Mouse (Mus musculus) forebrain, postnatal 0 days (tissue): Measurements from ENCODE around the gene Olfr1054. TPM values are rescaled to one million over a fixed set of nuclear protein-coding genes. Genes with fewer than 3 reads are reported as not detected.

Source experiments
- ATAC-seq: fragments of 200-750 bp; cut with Nextera tagmentation; 2 replicates; pipeline ENCODE4 v1.8.0; 2017; ENCODE audit warnings: mild to moderate bottlenecking, moderate library complexity
- DNase-seq: peaks from one replicate; pipeline ENCODE4 v3.0.0-alpha.2; 2015
- H3K27ac ChIP-seq: fragments of 300-500 bp; sonication (generic); 2 replicates; pipeline ENCODE4 v1.5.1; 2014; ENCODE audit warnings: low read depth, mild to moderate bottlenecking, antibody characterized with exemption, low read length, moderate library complexity, mixed read lengths
- H3K27me3 ChIP-seq: fragments of 300-500 bp; sonication (generic); 2 replicates; pipeline ENCODE4 v1.6.1; 2014; ENCODE audit warnings: mild to moderate bottlenecking, low read length, mixed read lengths; ENCODE audit not compliant: insufficient read depth
- H3K36me3 ChIP-seq: fragments of 300-500 bp; sonication (generic); 2 replicates; pipeline ENCODE4 v1.6.1; 2014; ENCODE audit warnings: mild to moderate bottlenecking, moderate library complexity; ENCODE audit not compliant: insufficient read depth
- H3K4me1 ChIP-seq: fragments of 300-500 bp; sonication (generic); 2 replicates; pipeline ENCODE4 v1.6.1; 2014; ENCODE audit warnings: antibody characterized with exemption; ENCODE audit not compliant: insufficient read depth
- H3K4me2 ChIP-seq: fragments of 300-500 bp; sonication (generic); 2 replicates; pipeline ENCODE4 v1.6.1; 2014; ENCODE audit warnings: low read depth, mild to moderate bottlenecking, moderate library complexity
- H3K4me3 ChIP-seq: fragments of 300-500 bp; sonication (generic); 2 replicates; pipeline ENCODE4 v1.5.1; 2014; ENCODE audit warnings: low read depth, low read length, mixed read lengths
- H3K9ac ChIP-seq: fragments of 300-500 bp; sonication (generic); 2 replicates; pipeline ENCODE4 v1.6.1; 2014; ENCODE audit warnings: mild to moderate bottlenecking
- H3K9me3 ChIP-seq: fragments of 300-500 bp; sonication (generic); 2 replicates; pipeline ENCODE4 v1.6.1; 2016; ENCODE audit warnings: low read length
- CTCF ChIP-seq: sonication (generic); IDR thresholded peaks from 2 replicates; pipeline ENCODE4 v1.5.1; 2016; ENCODE audit warnings: antibody characterized with exemption, control low read depth, low read depth
- polyA plus RNA-seq: library from polyadenylated mRNA; unstranded; fragments of >200 nt; fragmentation: Nextera tagmentation; extraction: Ambion mirVana; gene quantifications from 2 replicates; pipeline ENCODE4 v1.2.1, GENCODE M21; 2015
- total RNA-seq: library from RNA; depleted of rRNA; stranded (reverse); fragments of >200 nt; gene quantifications from 2 replicates; pipeline ENCODE4 v1.2.3, GENCODE M21; 2014; rRNA removed

Gene Olfr1054
- total and polyA plus RNA-seq, 2 experiments from 2014 or later, result not detected

GRCm38 (mm10) chr2:86292155-86292554 is 43.1 kb downstream of the Olfr1054 start, which contains the start of gene Olfr1052:
Gene Olfr1052 (plus strand): TSS chr2:86292455.
- Histone ChIP-seq H3K4me3 (no peak within 1 kb of the TSS), H3K4me1 (no peaks in the 10 kb centered on the region), H3K9ac (no peak within 1 kb of the TSS), H3K27ac (no peak within 1 kb of the TSS), H3K36me3 (no peaks in the 10 kb centered on the region), H3K4me2 (no peak within 1 kb of the TSS), H3K27me3 (no peaks in the 10 kb centered on the region), H3K9me3 (no peaks in the 10 kb centered on the region)
- TF ChIP-seq CTCF, result no peak
- DNase-seq (no peak), ATAC-seq (no peak)

Other genes with a start within 250 kb of the Olfr1054 start
- gene Olfr1037, start 248.0 kb downstream of the Olfr1054 start, total RNA-seq, result not detected in 2 replicates
- not detected in 2 replicates for gene Olfr1037, start 248.0 kb downstream of the Olfr1054 start, polyA plus RNA-seq
- not detected in 2 replicates for gene Olfr1039, start 199.5 kb downstream of the Olfr1054 start, total RNA-seq
- not detected in 2 replicates for gene Olfr1039, start 199.5 kb downstream of the Olfr1054 start, polyA plus RNA-seq
- not detected in 2 replicates for gene Olfr1040, start 188.7 kb downstream of the Olfr1054 start, total RNA-seq
- not detected in 2 replicates for gene Olfr1040, start 188.7 kb downstream of the Olfr1054 start, polyA plus RNA-seq
- not detected in 2 replicates for gene Olfr1042, start 173.6 kb downstream of the Olfr1054 start, total RNA-seq
- gene Olfr1042, start 173.6 kb downstream of the Olfr1054 start, polyA plus RNA-seq, result not detected in 2 replicates
- gene Olfr1043, start 167.9 kb downstream of the Olfr1054 start, total RNA-seq, result not detected in 2 replicates
- gene Olfr1043, start 167.9 kb downstream of the Olfr1054 start, polyA plus RNA-seq, result not detected in 2 replicates
- gene Olfr1044, start 157.6 kb downstream of the Olfr1054 start, total RNA-seq, result not detected in 2 replicates
- not detected in 2 replicates for gene Olfr1044, start 157.6 kb downstream of the Olfr1054 start, polyA plus RNA-seq
- not detected in 2 replicates for gene Olfr52, start 149.8 kb downstream of the Olfr1054 start, total RNA-seq
- not detected in 2 replicates for gene Olfr52, start 149.8 kb downstream of the Olfr1054 start, polyA plus RNA-seq
- gene Olfr1045, start 132.4 kb downstream of the Olfr1054 start, total RNA-seq, result not detected in 2 replicates
- not detected in 2 replicates for gene Olfr1045, start 132.4 kb downstream of the Olfr1054 start, polyA plus RNA-seq
- not detected in 2 replicates for gene Olfr1046, start 116.1 kb downstream of the Olfr1054 start, total RNA-seq
- gene Olfr1046, start 116.1 kb downstream of the Olfr1054 start, polyA plus RNA-seq, result not detected in 2 replicates
- gene Olfr1047, start 104.0 kb downstream of the Olfr1054 start, total RNA-seq, result not detected in 2 replicates
- not detected in 2 replicates for gene Olfr1047, start 104.0 kb downstream of the Olfr1054 start, polyA plus RNA-seq
- not detected in 2 replicates for gene Olfr1048, start 95.1 kb downstream of the Olfr1054 start, total RNA-seq
- not detected in 2 replicates for gene Olfr1048, start 95.1 kb downstream of the Olfr1054 start, polyA plus RNA-seq
- not detected in 2 replicates for gene Olfr1049, start 77.1 kb downstream of the Olfr1054 start, total RNA-seq
- not detected in 2 replicates for gene Olfr1049, start 77.1 kb downstream of the Olfr1054 start, polyA plus RNA-seq
- gene Olfr1051, start 56.3 kb downstream of the Olfr1054 start, total RNA-seq, result not detected in 2 replicates
- not detected in 2 replicates for gene Olfr1051, start 56.3 kb downstream of the Olfr1054 start, polyA plus RNA-seq
- not detected in 2 replicates for gene Olfr1052, start 43.0 kb downstream of the Olfr1054 start, total RNA-seq
- not detected in 2 replicates for gene Olfr1052, start 43.0 kb downstream of the Olfr1054 start, polyA plus RNA-seq
- not detected in 2 replicates for gene Olfr1053, start 20.1 kb downstream of the Olfr1054 start, total RNA-seq
- not detected in 2 replicates for gene Olfr1053, start 20.1 kb downstream of the Olfr1054 start, polyA plus RNA-seq
- gene Olfr1055, start 14.9 kb upstream of the Olfr1054 start, total RNA-seq, result not detected in 2 replicates
- not detected in 2 replicates for gene Olfr1055, start 14.9 kb upstream of the Olfr1054 start, polyA plus RNA-seq
- gene Olfr1056, start 27.0 kb upstream of the Olfr1054 start, total RNA-seq, result not detected in 2 replicates
- not detected in 2 replicates for gene Olfr1056, start 27.0 kb upstream of the Olfr1054 start, polyA plus RNA-seq
- gene Olfr1057, start 43.0 kb upstream of the Olfr1054 start, total RNA-seq, result not detected in 2 replicates
- gene Olfr1057, start 43.0 kb upstream of the Olfr1054 start, polyA plus RNA-seq, result not detected in 2 replicates
- not detected in 2 replicates for gene Olfr1058, start 53.1 kb upstream of the Olfr1054 start, total RNA-seq
- not detected in 2 replicates for gene Olfr1058, start 53.1 kb upstream of the Olfr1054 start, polyA plus RNA-seq
- not detected in 2 replicates for gene Olfr1061, start 78.6 kb upstream of the Olfr1054 start, total RNA-seq
- gene Olfr1061, start 78.6 kb upstream of the Olfr1054 start, polyA plus RNA-seq, result not detected in 2 replicates
- gene Olfr1062, start 91.3 kb upstream of the Olfr1054 start, total RNA-seq, result not detected in 2 replicates
- not detected in 2 replicates for gene Olfr1062, start 91.3 kb upstream of the Olfr1054 start, polyA plus RNA-seq
- gene Olfr1065, start 115.2 kb upstream of the Olfr1054 start, total RNA-seq, result not detected in 2 replicates
- not detected in 2 replicates for gene Olfr1065, start 115.2 kb upstream of the Olfr1054 start, polyA plus RNA-seq
- gene Olfr1066, start 120.8 kb upstream of the Olfr1054 start, total RNA-seq, result not detected in 2 replicates
- not detected in 2 replicates for gene Olfr1066, start 120.8 kb upstream of the Olfr1054 start, polyA plus RNA-seq
- not detected in 2 replicates for gene Olfr228, start 152.0 kb upstream of the Olfr1054 start, total RNA-seq
- gene Olfr228, start 152.0 kb upstream of the Olfr1054 start, polyA plus RNA-seq, result not detected in 2 replicates
- gene Olfr1076, start 173.0 kb upstream of the Olfr1054 start, total RNA-seq, result not detected in 2 replicates
- gene Olfr1076, start 173.0 kb upstream of the Olfr1054 start, polyA plus RNA-seq, result not detected in 2 replicates
- gene Olfr1079, start 207.0 kb upstream of the Olfr1054 start, total RNA-seq, result not detected in 2 replicates
- gene Olfr1079, start 207.0 kb upstream of the Olfr1054 start, polyA plus RNA-seq, result not detected in 2 replicates
- gene Olfr1080, start 222.8 kb upstream of the Olfr1054 start, total RNA-seq, result not detected in 2 replicates
- not detected in 2 replicates for gene Olfr1080, start 222.8 kb upstream of the Olfr1054 start, polyA plus RNA-seq